Mouse (Mus musculus) G1E (cell line): ENCODE results near the gene Pbx4. TPM values are rescaled to one million over a fixed set of nuclear protein-coding genes. Genes with fewer than 3 reads are reported as not detected.

ENCODE experiments used
- ATAC-seq: 2 replicates; pipeline ENCODE4 v1.8.0; 2016; ENCODE audit warnings: mild to moderate bottlenecking; ENCODE audit not compliant: insufficient number of reproducible peaks, poor library complexity, low FRiP score, severe bottlenecking; ENCODE audit errors: extremely low read depth
- DNase-seq: peaks from one replicate; pipeline ENCODE4 v3.0.0; 2012; ENCODE audit warnings: low spot score
- H3K27me3 ChIP-seq: 2 replicates; pipeline ENCODE4 v1.6.1; 2012; ENCODE audit warnings: mild to moderate bottlenecking, low read length, inconsistent platforms; ENCODE audit not compliant: insufficient read depth
- H3K36me3 ChIP-seq: replicated peaks from 2 replicates; pipeline ENCODE3; 2012; ENCODE audit warnings: mild to moderate bottlenecking, inconsistent platforms
- H3K4me1 ChIP-seq: 2 replicates; pipeline ENCODE4 v1.6.1; 2012; ENCODE audit warnings: low read depth, low read length, inconsistent platforms, mixed read lengths; ENCODE audit not compliant: insufficient read depth
- H3K4me3 ChIP-seq: 2 replicates; pipeline ENCODE4 v1.5.1; 2012; ENCODE audit warnings: low read depth, mild to moderate bottlenecking, inconsistent platforms, low read length, moderate library complexity, mixed read lengths
- H3K9me3 ChIP-seq: replicated peaks from 2 replicates; pipeline ENCODE4 v1.6.1; 2012; ENCODE audit warnings: inconsistent platforms
- CTCF ChIP-seq: IDR thresholded peaks from 2 replicates; pipeline ENCODE4 v1.5.1; 2012; ENCODE audit warnings: low read depth, low read length, inconsistent platforms, mixed read lengths
- GATA1 ChIP-seq: IDR thresholded peaks from 2 replicates; pipeline ENCODE4 v1.6.1; 2012; ENCODE audit warnings: borderline replicate concordance, low read length, inconsistent platforms, mixed read lengths
- GATA2 ChIP-seq: IDR thresholded peaks from 2 replicates; pipeline ENCODE4 v1.6.1; 2012; ENCODE audit warnings: low read depth, low read length, inconsistent platforms, borderline replicate concordance
- POLR2AphosphoS5 ChIP-seq: IDR thresholded peaks from 2 replicates; pipeline ENCODE4 v1.6.1; 2012; ENCODE audit warnings: low read depth, low read length, inconsistent platforms; ENCODE audit not compliant: insufficient replicate concordance
- TAL1 ChIP-seq: conservative IDR thresholded peaks from 2 replicates; pipeline ENCODE4 v1.6.1; 2012; ENCODE audit warnings: low read depth, low read length, inconsistent platforms, mixed read lengths
- polyA plus RNA-seq: library from polyadenylated mRNA; stranded (reverse); fragments of >175 nt; gene quantifications from 2 replicates; pipeline ENCODE4 v1.2.3, GENCODE M21; 2012
- total RNA-seq, 2 experiments: library from RNA; stranded (forward) in 1 of 2; stranded (reverse) in 1 of 2; fragments of 200-1000 nt in 1 of 2; fragments of >200 nt in 1 of 2; fragmentation: Nextera tagmentation in 1 of 2; gene quantifications; 2 replicates each; pipeline ENCODE4 v1.2.3; 2014 to 2017

Gene Pbx4
- total and polyA plus RNA-seq, 3 experiments: 2.0 to 4.4 (median 2.0) TPM

DNA sequence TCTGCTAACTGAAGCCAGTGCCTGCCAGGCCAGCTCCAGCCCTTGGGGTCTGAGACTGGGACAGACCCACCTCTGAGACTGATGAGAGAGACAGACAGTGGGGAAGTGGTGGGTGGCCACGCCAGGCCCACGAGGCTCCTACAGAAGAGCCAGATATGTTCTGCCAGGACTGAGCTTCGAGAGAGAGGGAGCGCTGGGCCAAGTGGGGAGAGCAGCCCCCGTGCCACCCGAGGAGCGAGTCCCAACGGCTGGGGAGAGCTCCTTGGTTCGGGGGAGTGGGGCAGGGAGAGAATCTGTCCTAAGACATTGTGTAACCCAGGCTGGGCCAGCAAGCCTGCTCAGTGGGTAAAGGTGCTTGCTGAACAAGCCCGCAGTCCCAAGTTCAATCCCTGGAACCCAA lies 44.7 kb downstream of the Pbx4 start:
- TF ChIP-seq CTCF (no peak), POLR2AphosphoS5 (no peak), GATA2 (no peak), GATA1 (no peak), TAL1 (no peak)
- Histone ChIP-seq H3K9me3 (peaks cover 25% of the 10 kb centered on the region), H3K4me1 (peaks cover 8% of the 10 kb centered on the region), H3K36me3 (no peaks in the 10 kb centered on the region), H3K4me3 (no peak overlapping the region), H3K27me3 (peaks cover 15% of the 10 kb centered on the region; the same call in 1 of the 2 replicates)
- DNase-seq: no peak
- ATAC-seq: no peak

DNA sequence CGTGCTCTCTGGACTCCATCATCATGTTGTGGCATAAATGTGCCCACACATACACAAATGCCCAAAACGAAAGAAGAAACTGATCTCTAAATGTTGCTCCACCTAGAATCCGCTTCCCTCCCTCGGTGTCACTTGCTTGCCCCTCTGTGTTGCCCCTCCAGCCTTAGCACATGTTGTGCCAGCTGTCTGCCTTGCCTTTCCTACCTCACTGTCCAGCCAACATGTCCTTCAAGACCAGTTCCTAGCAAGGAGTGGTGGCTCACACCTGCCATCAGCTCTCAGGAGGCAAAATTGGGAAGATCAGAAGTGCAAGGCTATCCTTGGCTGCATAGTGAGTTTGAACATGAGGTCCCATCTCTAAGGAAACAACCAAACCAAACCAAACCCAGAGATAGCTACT lies 45.1 kb downstream of the Pbx4 start:
- TF ChIP-seq CTCF: no peak
- no peak for TF ChIP-seq POLR2AphosphoS5
- TF ChIP-seq GATA2: no peak
- no peak for TF ChIP-seq TAL1
- peaks cover 8% of the 10 kb centered on the region for H3K4me1 ChIP-seq
- H3K36me3 ChIP-seq: no peaks in the 10 kb centered on the region
- DNase-seq (no peak), ATAC-seq (no peak)
- H3K27me3 ChIP-seq: peaks cover 15% of the 10 kb centered on the region; the same call in 1 of the 2 replicates
- H3K4me3 ChIP-seq: no peak overlapping the region
- H3K9me3 ChIP-seq: peaks cover 29% of the 10 kb centered on the region

DNA sequence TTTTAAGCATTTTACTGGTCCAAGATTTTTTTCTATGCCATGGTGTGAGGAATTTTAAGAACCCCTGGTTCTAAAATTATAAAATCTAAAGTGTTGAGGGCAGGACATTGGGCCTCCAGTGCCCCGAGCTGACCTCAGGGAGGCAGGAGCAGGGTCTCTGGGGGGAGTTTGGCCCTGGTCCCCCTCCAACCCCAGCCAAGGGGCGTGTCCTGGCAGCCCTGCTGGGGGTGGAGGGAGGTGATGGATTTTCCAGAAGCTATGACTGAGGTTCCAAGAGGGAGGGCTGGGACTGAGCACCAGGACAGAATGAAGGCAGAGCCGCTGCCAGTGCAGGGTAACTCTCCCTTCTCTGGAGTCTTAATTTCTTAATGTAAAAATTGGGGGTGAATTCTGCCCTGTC lies 45.7 kb downstream of the Pbx4 start:
- no peaks in the 10 kb centered on the region for H3K36me3 ChIP-seq
- no peak overlapping the region for H3K4me3 ChIP-seq
- H3K9me3 ChIP-seq: peaks cover 35% of the 10 kb centered on the region
- peaks cover 15% of the 10 kb centered on the region; the same call in 1 of the 2 replicates for H3K27me3 ChIP-seq
- no peak for DNase-seq
- H3K4me1 ChIP-seq: peaks cover 8% of the 10 kb centered on the region
- ATAC-seq: no peak
- no peak for TF ChIP-seq TAL1
- no peak for TF ChIP-seq GATA1
- no peak for TF ChIP-seq CTCF
- no peak for TF ChIP-seq GATA2
- TF ChIP-seq POLR2AphosphoS5: no peak

DNA sequence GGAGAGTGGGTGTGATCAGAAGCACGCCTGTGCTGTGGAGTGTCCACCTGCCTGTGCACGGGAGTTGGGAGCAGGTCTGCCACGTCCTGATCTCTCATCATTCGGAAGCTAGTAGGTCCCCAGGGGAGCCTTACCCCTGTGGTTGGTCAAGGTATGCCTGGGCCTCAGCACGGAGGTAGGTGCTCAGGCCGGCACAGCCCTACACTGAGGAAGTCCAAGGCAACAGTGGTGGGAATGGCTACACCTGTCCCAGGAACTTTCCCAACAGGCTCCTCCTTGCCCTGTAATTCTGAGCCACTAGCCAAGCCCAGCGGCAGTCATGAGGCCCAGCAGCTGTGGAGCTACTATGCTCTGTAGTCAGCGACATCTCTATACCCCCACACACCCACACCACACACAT lies 47.4 kb downstream of the Pbx4 start:
- no peaks in the 10 kb centered on the region for H3K36me3 ChIP-seq
- H3K9me3 ChIP-seq: peaks cover 52% of the 10 kb centered on the region
- H3K4me3 ChIP-seq: no peak overlapping the region
- ATAC-seq (no peak), DNase-seq (no peak)
- peaks cover 17% of the 10 kb centered on the region; the same call in 1 of the 2 replicates for H3K27me3 ChIP-seq
- no peak for TF ChIP-seq CTCF
- TF ChIP-seq TAL1: no peak
- TF ChIP-seq GATA1: no peak
- no peak for TF ChIP-seq POLR2AphosphoS5
- TF ChIP-seq GATA2: no peak
- peaks cover 4% of the 10 kb centered on the region; the same call in 1 of the 2 replicates for H3K4me1 ChIP-seq

DNA sequence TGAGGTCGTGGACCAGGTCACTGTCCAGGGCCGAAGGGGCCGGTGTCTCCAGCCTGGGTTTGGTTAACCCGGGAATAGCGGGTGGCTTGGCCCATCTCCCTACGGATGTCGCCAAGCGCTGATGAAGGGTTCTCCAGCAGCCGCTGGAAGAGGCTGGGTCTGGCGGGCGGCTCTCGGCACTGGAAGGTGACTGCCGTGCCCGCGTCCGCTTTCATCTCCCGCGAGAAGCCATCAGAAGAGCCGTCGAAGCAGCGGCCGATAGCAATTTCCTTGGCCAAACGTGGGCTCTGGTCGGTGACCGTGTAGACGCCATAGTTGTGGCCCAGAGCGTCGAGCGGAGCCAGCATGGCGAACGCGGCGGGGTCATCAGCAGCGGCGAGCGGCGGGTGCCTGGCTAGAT lies 48.5 kb downstream of the Pbx4 start:
- Histone ChIP-seq H3K4me3 (peak overlapping the region; percentile 45; the same call in 1 of the 2 replicates), H3K4me1 (peaks cover 4% of the 10 kb centered on the region; the same call in 1 of the 2 replicates), H3K9me3 (peaks cover 60% of the 10 kb centered on the region), H3K36me3 (no peaks in the 10 kb centered on the region), H3K27me3 (peaks cover 19% of the 10 kb centered on the region; the same call in 1 of the 2 replicates)
- no peak for ATAC-seq
- DNase-seq: no peak
- no peak for TF ChIP-seq GATA2
- no peak for TF ChIP-seq TAL1
- TF ChIP-seq GATA1: no peak
- no peak for TF ChIP-seq CTCF
- no peak for TF ChIP-seq POLR2AphosphoS5

DNA sequence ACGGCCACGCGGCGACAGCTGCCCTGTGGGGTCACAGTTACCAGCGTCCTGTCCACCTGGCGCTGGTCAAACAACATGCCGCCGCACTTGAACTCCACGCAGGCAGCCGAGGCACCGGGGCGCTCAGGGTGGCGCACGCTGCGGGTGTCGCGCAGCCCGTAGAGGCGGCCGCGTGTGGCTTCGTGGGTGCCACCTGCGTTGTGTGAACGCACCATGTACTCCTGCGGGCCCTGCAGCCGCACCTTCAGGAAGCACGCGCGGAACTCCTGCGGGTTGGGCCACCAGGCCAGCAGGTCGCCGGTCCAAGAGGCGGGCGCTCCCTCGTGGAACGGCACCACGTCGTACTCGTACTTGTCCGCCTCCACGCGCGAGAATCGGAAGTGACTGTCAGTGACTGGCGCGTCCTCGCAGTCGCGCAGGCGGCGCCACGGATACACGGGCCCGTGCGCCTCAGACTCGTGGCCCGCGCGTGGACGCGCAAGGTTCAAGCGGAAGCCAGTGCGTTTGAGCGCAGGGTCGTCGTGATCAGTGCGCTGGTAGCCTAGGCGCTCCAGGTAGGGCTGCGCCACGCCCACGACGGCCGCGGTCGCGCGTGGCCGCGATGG lies 49.1 kb downstream of the Pbx4 start:
- no peaks in the 10 kb centered on the region for H3K36me3 ChIP-seq
- ATAC-seq (no peak), DNase-seq (no peak)
- H3K9me3 ChIP-seq: peaks cover 65% of the 10 kb centered on the region
- H3K4me3 ChIP-seq: peak overlapping the region; percentile 45; the same call in 1 of the 2 replicates
- peaks cover 3% of the 10 kb centered on the region; the same call in 1 of the 2 replicates for H3K4me1 ChIP-seq
- peaks cover 15% of the 10 kb centered on the region; the same call in 1 of the 2 replicates for H3K27me3 ChIP-seq
- TF ChIP-seq TAL1 (no peak), POLR2AphosphoS5 (no peak), CTCF (no peak), GATA1 (no peak), GATA2 (no peak)
